Mouse (Mus musculus) forebrain, embryonic 12.5 days (tissue): ENCODE measurements around the gene 1700011M02Rik. TPM values are rescaled to one million over a fixed set of nuclear protein-coding genes. Genes with fewer than 3 reads are reported as not detected.
A peak's percentile ranks its signal among the peaks of the same experiment; 100 is the strongest.
"Not testable (repeated sequence)": the region's sequence is repeated elsewhere in the genome, so short reads cannot be mapped to it uniquely, and the experiment has no call there.

ENCODE experiments used
- ATAC-seq: fragments of 200-750 bp; cut with Nextera tagmentation; 2 replicates; pipeline ENCODE4 v1.8.0; 2017; ENCODE audit warnings: moderate TSS enrichment; ENCODE audit not compliant: low FRiP score
- H3K27ac ChIP-seq: fragments of 300-500 bp; sonication (generic); 2 replicates; pipeline ENCODE4 v1.5.1; 2016; ENCODE audit warnings: mild to moderate bottlenecking
- H3K27me3 ChIP-seq: fragments of 300-500 bp; sonication (generic); 2 replicates; pipeline ENCODE4 v1.6.1; 2016; ENCODE audit warnings: mild to moderate bottlenecking
- H3K36me3 ChIP-seq: fragments of 300-500 bp; sonication (generic); replicated peaks from 2 replicates; pipeline ENCODE4 v1.6.1; 2016; ENCODE audit warnings: mild to moderate bottlenecking
- H3K4me1 ChIP-seq: fragments of 300-500 bp; sonication (generic); 2 replicates; pipeline ENCODE4 v1.6.1; 2016
- H3K4me2 ChIP-seq: fragments of 300-500 bp; sonication (generic); 2 replicates; pipeline ENCODE4 v1.6.1; 2016; ENCODE audit warnings: mild to moderate bottlenecking, moderate library complexity
- H3K4me3 ChIP-seq: fragments of 300-500 bp; sonication (generic); replicated peaks from 2 replicates; pipeline ENCODE4 v1.5.1; 2016; ENCODE audit warnings: mild to moderate bottlenecking
- H3K9ac ChIP-seq: fragments of 300-500 bp; sonication (generic); 2 replicates; pipeline ENCODE4 v1.6.1; 2016; ENCODE audit warnings: mild to moderate bottlenecking
- H3K9me3 ChIP-seq: fragments of 300-500 bp; sonication (generic); 2 replicates; pipeline ENCODE4 v1.6.1; 2016
- WGBS: fragments of 180-500 bp; shearing (Covaris S2); methylation state at CpG from one replicate; pipeline ENCODE4 v1.1.7; 2016; 5-methylcytosine and 5-hydroxymethylcytosine counted together
- polyA plus RNA-seq: library from polyadenylated mRNA; unstranded; fragments of >200 nt; fragmentation: Nextera tagmentation; extraction: Ambion mirVana; gene quantifications from 2 replicates; pipeline ENCODE4 v1.2.1, GENCODE M21; 2016

Gene 1700011M02Rik
- not detected in 2 replicates for polyA plus RNA-seq

GRCm38 (mm10) chrX:102908587-102908986 is at the start of gene 1700011M02Rik, which contains the start of gene Dmrtc1a:
Gene 1700011M02Rik, plus strand, starts transcription at chrX:102908905.
Gene Dmrtc1a, minus strand, starts transcription at chrX:102908687.
- H3K36me3 ChIP-seq, H3K9ac ChIP-seq, H3K27ac ChIP-seq, H3K4me3 ChIP-seq, ATAC-seq, H3K4me1 ChIP-seq, H3K4me2 ChIP-seq, H3K9me3 ChIP-seq: not testable (repeated sequence)
- H3K27me3 ChIP-seq, result peaks cover 18% of the 10 kb centered on the region
- WGBS, result 81% methylated on average over 8 of the region's 9 CpGs

- Histone ChIP-seq H3K4me3 (no peak within 1 kb of the TSS), H3K9me3 (no peaks in the 10 kb centered on the region), H3K27me3 (0 out of 2 replicates have a peak, but pooled peaks cover 17% of the 10 kb centered on the region), H3K4me1 (no peaks in the 10 kb centered on the region), H3K27ac (no peak within 1 kb of the TSS), H3K4me2 (no peak within 1 kb of the TSS), H3K36me3 (no peaks in the 10 kb centered on the region), H3K9ac (no peak within 1 kb of the TSS)
- ATAC-seq, result no peak
- WGBS, result 91% methylated on average over 6 of the region's 6 CpGs
These were observed 40.8 kb upstream of the 1700011M02Rik start, which contains the start of gene 1700031F05Rik for GRCm38 (mm10) chrX:102867871-102868270. Gene 1700031F05Rik, minus strand, starts transcription at chrX:102867971.

GRCm38 (mm10) chrX:102914823-102915222 is 6.1 kb downstream of the 1700011M02Rik start:
- not testable (repeated sequence) for H3K27ac ChIP-seq, H3K27me3 ChIP-seq, H3K4me3 ChIP-seq, H3K4me2 ChIP-seq, H3K9ac ChIP-seq, ATAC-seq, H3K9me3 ChIP-seq, H3K36me3 ChIP-seq, H3K4me1 ChIP-seq
- 70% methylated on average over 1 of the region's 1 CpGs for WGBS

- WGBS, result 36% methylated on average over 4 of the region's 4 CpGs
- H3K9me3 ChIP-seq, ATAC-seq, H3K4me3 ChIP-seq, H3K36me3 ChIP-seq, H3K9ac ChIP-seq, H3K27ac ChIP-seq, H3K4me1 ChIP-seq, H3K4me2 ChIP-seq: not testable (repeated sequence)
- peaks cover 14% of the 10 kb centered on the region for H3K27me3 ChIP-seq
These were observed 18.0 kb downstream of the 1700011M02Rik start for GRCm38 (mm10) chrX:102926707-102927106.

- H3K27me3 ChIP-seq, result peaks cover 11% of the 10 kb centered on the region
- H3K9me3 ChIP-seq, H3K27ac ChIP-seq, H3K36me3 ChIP-seq, H3K9ac ChIP-seq, H3K4me1 ChIP-seq, H3K4me2 ChIP-seq, ATAC-seq, H3K4me3 ChIP-seq: not testable (repeated sequence)
- 83% methylated on average over 6 of the region's 6 CpGs for WGBS
These were observed 19.4 kb downstream of the 1700011M02Rik start, which contains the start of gene 1700018G05Rik for GRCm38 (mm10) chrX:102928072-102928471. Gene 1700018G05Rik, plus strand, starts transcription at chrX:102928372.

GRCm38 (mm10) chrX:102932992-102933570 is 24.4 kb downstream of the 1700011M02Rik start:
- no peaks in the 10 kb centered on the region for H3K9me3 ChIP-seq
- WGBS, result 52% methylated on average over 12 of the region's 12 CpGs
- 0 out of 2 replicates have a peak, but pooled peaks cover 3% of the 10 kb centered on the region for H3K4me1 ChIP-seq
- H3K36me3 ChIP-seq, result no peaks in the 10 kb centered on the region
- no peak overlapping the region for H3K27ac ChIP-seq
- peak overlapping the region; percentile 68; the same call in 1 of the 2 replicates for H3K9ac ChIP-seq
- H3K4me3 ChIP-seq, result peak overlapping the region; percentile 57
- H3K27me3 ChIP-seq, result peaks cover 45% of the 10 kb centered on the region
- peak overlapping the region; percentile 62 for H3K4me2 ChIP-seq
- peak; percentile 11 for ATAC-seq

- 22% methylated on average over 56 of the region's 68 CpGs for WGBS
- H3K4me1 ChIP-seq, result 0 out of 2 replicates have a peak, but pooled peaks cover 3% of the 10 kb centered on the region
- ATAC-seq, result peak; percentile 84
These were observed 25.1 kb downstream of the 1700011M02Rik start for GRCm38 (mm10) chrX:102933571-102934394.

GRCm38 (mm10) chrX:102934395-102934764 is 25.7 kb downstream of the 1700011M02Rik start:
- WGBS, result 52% methylated on average over 8 of the region's 8 CpGs
- Histone ChIP-seq H3K27ac (no peak overlapping the region), H3K4me3 (peak overlapping the region; percentile 57), H3K36me3 (no peaks in the 10 kb centered on the region), H3K27me3 (peaks cover 45% of the 10 kb centered on the region), H3K4me2 (peak overlapping the region; percentile 62), H3K9ac (no peak overlapping the region), H3K4me1 (0 out of 2 replicates have a peak, but pooled peaks cover 3% of the 10 kb centered on the region), H3K9me3 (no peaks in the 10 kb centered on the region)
- ATAC-seq, result no peak; the same call in 1 of the 2 replicates

More at GRCm38 (mm10) chrX:102933571-102934394, 25.1 kb downstream of the 1700011M02Rik start:
- H3K27ac ChIP-seq, result no peak overlapping the region
- H3K9ac ChIP-seq, result peak overlapping the region; percentile 68
- peaks cover 45% of the 10 kb centered on the region for H3K27me3 ChIP-seq
- peak overlapping the region; percentile 62 for H3K4me2 ChIP-seq
- H3K36me3 ChIP-seq, result no peaks in the 10 kb centered on the region
- no peaks in the 10 kb centered on the region for H3K9me3 ChIP-seq
- H3K4me3 ChIP-seq, result peak overlapping the region; percentile 57

- 81% methylated on average over 5 of the region's 5 CpGs for WGBS
- no peak overlapping the region for H3K4me3 ChIP-seq
- H3K27me3 ChIP-seq, result peaks cover 45% of the 10 kb centered on the region
- H3K4me1 ChIP-seq, result 0 out of 2 replicates have a peak, but pooled peaks cover 3% of the 10 kb centered on the region
- H3K27ac ChIP-seq, result no peak overlapping the region
- no peak overlapping the region for H3K9ac ChIP-seq
- ATAC-seq, result no peak
- H3K9me3 ChIP-seq, result no peaks in the 10 kb centered on the region
- H3K4me2 ChIP-seq, result no peak overlapping the region
- no peaks in the 10 kb centered on the region for H3K36me3 ChIP-seq
These were observed 28.0 kb downstream of the 1700011M02Rik start for GRCm38 (mm10) chrX:102936743-102937142.

GRCm38 (mm10) chrX:102950136-102950535 is 41.4 kb downstream of the 1700011M02Rik start:
- not testable (repeated sequence) for H3K4me1 ChIP-seq, H3K9ac ChIP-seq, H3K4me2 ChIP-seq, H3K36me3 ChIP-seq, H3K4me3 ChIP-seq, H3K27ac ChIP-seq, H3K9me3 ChIP-seq, ATAC-seq
- 87% methylated on average over 11 of the region's 11 CpGs for WGBS
- peaks cover 18% of the 10 kb centered on the region for H3K27me3 ChIP-seq

GRCm38 (mm10) chrX:102958917-102959316 is 50.2 kb downstream of the 1700011M02Rik start:
- no peak for ATAC-seq
- 34% methylated on average over 4 of the region's 4 CpGs for WGBS
- no peaks in the 10 kb centered on the region for H3K4me1 ChIP-seq

More at GRCm38 (mm10) chrX:102958917-102959316, 50.2 kb downstream of the 1700011M02Rik start:
- Histone ChIP-seq H3K4me2 (no peak overlapping the region), H3K9ac (no peak overlapping the region), H3K27ac (no peak overlapping the region), H3K4me3 (no peak overlapping the region), H3K36me3 (no peaks in the 10 kb centered on the region), H3K9me3 (no peaks in the 10 kb centered on the region), H3K27me3 (peaks cover 9% of the 10 kb centered on the region; the same call in 1 of the 2 replicates)
